Mouse (Mus musculus) neural tube, embryonic 10.5 days (tissue): ENCODE measurements around the gene Rbm26.

Source experiments
- DNase-seq: peaks from one replicate; pipeline ENCODE4 v3.0.0-alpha.2; 2017; ENCODE audit warnings: low spot score; ENCODE audit errors: extremely low spot score

The Rbm26 gene

DNA sequence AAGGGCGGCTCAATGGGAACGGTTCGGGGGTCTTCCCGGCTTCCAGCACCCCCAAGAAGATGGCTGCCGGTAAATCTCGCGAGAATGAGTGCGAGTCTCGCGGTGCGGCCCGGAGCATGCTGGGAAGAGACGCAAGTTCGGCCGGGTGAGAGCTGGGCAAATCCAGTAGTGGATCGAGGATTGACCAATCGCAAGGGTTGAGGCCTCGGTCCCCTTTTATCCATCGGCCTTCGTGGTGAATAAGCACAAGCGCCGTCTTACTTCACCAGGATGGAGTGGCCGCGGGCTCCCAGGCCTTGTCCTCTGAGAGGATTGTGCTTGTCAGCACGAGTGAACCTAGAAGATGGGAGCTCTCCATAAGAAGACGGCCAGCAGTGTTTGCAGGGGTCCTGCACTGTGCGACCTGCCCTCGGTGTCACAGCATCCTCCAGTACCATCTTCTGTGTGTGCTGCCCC lies at the start of gene Rbm26:
Rbm26 (minus strand) TSS at position 90 of the 456 bp plus-strand sequence.
- DNase-seq = peak; percentile 97

DNA sequence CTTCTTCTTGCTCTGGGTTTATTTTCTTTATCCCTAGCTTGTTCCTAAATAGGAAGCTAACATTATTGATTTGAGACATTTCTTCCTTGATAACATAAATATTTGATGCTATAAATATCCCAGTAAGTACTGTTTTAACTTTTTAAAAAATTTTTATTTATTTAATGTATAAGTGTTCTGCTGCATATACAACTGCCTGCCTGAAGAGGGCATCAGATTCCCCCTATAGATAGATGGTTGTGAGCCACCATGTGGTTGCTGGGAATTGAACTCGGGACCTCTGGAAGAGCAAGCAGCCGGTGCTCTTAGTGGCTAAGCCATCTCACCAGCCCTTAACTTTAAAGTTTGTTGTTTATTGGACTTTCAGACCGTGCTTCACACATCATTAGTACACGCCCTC lies 48.7 kb upstream of the Rbm26 start:
- no peak for DNase-seq

DNA sequence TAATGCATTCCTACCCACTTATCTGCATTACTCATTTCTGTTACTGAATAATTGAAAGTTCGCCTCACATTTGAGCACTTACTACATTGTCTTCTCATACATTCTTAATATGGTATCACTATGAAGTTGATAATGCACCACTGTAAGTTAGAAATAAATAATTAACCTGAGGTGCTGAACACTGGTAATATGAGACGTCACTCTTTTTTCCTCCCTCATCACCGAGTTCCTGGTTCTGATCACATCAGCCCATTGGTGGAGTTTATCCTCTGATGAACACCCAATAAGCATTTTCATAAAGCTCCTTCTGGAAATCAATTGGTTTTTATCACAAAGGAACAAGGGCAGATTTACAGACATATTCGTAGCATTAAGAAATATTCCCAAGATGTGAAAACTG lies 45.1 kb upstream of the Rbm26 start:
- no peak for DNase-seq

DNA sequence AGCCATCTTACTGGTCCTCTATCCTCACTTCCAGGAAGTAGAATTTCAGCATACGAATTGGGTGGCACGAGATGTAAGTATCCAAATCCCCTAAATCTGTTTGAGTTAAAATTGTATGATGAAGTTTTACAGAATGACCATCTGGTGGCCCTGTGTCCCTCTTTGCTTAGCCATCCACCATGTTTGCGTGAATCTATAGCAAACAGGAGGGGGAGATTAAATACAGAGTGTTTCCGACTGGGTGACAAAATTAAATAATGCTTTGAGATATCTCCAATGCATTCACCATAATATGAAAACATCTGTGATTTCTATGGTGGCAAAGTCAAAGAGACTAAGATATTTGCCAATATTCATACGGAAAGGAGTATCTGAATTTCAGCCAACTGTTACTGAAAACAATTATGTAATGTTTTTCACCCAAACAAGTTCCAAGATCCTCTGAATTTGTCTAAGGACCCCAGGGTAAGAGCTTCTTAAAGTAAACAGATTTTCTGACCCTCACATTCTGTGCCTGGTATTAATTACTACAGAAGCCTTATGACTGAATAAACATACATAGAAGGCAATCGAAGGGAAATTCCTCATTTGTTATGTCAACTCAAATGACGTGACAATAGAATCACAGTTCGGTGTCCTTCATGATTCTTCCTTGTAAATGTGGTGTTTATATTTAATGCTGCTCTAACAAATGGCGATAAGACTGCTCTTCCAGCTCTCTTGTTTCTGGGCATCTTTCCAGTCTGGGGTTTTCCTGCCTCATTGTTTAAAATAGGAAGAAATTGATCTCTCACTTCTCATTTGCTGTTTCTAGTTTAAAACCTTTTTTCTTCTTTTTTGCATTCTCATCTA lies 42.6 kb upstream of the Rbm26 start:
- DNase-seq = no peak

DNA sequence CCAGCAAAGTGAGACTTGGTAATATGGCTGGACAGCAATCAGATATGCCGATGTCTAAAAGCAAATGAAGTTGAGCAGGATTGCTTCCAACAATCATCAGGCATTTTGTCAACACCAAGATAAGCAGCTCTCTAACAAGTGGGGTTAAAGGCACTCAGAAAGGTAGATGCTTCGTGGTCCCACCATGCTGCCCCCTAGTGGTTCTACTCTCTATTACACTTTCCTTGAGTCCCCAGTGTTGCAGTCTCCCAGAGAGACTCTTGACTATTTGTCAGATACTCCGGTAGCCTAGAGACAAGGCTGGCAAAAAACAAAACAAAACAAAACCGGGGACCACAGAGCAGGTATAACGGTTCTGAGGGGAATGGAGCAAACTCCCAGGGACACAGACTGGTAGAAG lies 21.3 kb upstream of the Rbm26 start:
- no peak for DNase-seq

DNA sequence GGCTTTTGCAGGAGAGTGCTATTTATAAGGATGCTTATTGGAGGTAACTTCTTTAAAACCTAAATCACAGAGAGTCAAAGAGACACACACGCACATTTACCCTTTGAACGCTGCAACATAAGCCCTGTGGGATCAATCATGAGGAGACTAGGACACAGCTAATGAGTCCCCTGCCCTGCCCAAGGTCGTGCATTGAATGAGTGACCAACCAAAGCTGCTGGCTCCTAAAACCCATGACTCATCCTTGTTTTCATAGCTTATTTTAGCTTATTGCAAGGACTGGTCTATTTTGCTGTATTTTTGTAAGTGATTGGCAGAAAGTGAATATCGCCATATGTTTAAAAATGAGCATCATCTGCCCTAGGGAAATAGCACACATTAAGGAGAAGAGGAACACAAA lies 17.6 kb upstream of the Rbm26 start:
- DNase-seq = no peak

DNA sequence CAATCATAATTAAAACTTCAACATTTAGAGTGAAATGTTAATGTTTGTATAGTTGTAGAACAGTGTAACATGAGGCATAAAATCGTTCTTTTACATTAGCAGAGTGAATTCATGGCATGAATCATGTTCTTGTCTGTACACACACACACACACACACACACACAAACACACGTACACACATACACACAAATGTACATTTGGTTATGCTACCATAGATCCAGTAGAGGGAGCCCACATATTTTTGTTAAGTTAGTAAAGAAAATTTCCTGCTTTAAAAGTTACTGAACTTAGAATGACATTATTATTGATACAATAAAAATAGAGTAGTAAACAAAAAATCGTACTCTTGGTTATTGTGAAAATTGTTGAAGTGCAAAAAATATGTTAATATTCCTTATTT lies 7.7 kb upstream of the Rbm26 start:
- no peak for DNase-seq

DNA sequence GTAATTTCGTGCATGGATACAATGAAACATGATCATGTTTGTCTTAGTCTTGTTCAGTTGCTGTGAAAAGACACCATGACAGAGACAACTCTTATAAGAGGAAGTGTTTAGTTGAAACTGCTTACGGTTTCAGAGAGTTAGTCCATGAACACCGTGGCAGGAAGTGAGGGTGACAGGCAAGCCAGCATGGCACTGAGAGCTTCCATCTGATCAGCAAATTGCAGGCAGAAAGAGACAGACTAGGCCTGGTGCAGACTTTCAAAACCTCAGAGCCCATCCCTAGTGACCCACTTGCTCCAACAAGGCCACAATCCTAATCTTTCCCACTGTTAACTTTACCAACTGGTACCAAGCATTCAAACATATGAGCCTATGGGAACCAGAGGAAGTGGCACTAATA lies 5.7 kb upstream of the Rbm26 start:
- no peak for DNase-seq

DNA sequence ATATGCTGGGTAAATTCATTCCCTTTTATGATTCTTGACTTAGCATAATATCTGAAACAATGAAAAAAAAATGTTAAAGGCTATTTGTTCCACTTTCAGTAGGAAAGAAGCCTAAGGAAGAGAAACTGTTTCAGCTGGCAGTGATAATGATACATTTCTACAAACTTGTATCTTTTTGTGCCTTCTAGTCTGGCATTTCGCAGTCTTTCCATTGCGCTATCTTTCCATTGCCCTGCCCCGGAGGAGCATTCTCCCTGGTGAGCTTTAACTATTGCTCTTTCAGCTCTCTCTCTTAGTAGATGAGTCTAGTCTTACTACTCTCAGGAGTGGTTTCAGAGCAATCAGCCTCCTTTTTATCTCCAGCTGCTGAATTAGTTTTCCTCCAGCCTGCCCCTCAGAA lies 2.6 kb upstream of the Rbm26 start:
- DNase-seq = no peak

DNA sequence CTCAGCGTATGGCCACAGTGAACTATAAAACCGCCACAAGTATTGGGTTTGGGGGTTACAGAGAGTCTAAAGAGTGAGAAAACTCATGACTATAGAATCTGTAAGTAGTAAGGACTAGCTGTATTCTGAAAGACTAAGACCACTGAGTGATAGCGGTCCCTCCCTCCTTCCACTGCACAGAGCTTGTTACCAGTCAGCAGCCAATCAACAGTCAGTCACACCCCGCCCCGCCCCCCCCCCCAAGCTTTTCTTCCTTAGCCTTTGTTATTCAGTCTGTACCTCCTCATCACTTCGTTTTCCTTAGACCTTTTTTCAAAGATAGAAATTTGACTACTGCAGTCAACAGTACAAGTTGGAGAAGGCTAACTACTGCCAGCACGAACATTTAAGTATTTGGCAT lies 1.9 kb upstream of the Rbm26 start:
- DNase-seq = no peak

DNA sequence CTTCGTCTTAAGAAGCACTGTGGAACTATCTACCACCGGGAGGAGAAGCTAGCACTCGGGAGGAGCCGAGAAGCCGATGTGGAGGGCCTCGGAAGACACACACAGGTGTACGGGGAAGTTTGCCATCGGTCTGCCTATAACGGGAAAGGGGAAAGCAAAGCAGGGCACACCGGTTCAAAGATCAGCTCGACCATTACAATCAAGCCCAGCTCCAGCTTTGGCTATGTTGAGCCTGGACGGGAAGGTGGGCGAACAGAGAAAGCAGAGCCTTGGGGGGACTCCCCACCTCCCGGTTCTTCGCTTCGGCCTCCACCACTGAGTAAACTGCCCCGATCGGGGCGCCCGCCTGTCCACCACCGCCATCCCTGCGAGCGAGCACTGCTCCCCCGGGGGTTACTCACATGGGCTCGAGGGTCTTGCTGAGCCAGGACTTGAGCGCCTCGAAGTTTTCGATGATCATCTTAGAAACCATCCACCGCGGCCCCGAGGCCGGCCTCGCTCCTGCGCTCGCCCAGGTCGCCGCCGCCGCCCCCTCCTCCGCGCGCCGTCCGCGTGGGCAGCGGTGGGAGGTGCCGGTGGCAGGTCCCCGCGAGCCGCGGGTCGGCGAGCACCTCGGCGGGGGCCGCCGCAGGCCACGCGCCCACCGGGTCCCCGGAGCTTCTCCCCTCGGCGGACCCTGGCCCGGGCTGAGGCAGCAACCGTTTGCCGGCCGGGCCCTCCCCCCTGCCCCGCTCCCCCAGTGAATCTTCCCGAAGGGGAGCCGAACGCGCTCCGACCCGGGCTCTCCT lies 552 bp downstream of the Rbm26 start:
- DNase-seq = no peak

DNA sequence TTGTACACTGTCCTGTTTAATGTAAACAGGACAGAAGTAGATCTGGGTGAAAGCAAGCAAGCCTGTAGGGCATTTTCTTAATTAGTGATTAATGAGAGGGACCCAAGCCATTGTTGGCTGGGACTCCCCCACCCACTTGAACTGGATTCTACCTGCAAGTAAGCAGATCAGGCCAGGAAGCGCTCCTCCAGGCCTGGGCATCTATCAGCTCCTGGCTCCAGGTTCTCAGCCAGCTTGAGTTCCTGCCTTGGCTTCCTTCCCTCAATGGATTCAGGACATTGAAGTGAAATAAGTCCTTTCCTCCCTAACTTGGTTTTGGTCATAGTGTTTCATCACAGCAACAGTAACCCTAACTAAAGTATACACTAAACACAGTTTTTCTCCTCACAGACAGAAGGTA lies 9.9 kb downstream of the Rbm26 start:
- no peak for DNase-seq

DNA sequence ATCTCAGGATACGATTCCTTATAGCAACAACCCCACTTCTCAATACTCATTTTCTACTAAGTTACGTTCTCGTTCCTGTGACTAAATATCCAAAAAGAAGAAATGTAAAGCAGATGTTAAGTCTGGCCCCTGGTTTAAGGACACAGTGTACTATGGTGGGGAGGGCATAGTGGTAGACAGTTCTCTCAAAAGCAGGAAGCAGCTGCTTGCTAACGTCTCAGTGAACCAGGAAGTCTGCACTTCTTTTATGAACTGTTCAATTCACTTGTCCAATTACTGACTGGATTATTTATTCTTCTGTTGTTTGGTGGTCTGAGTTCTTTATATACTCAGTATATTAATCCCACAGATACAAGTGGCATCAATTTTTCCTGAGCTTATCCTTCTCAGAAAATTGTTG lies 12.3 kb downstream of the Rbm26 start:
- no peak for DNase-seq

DNA sequence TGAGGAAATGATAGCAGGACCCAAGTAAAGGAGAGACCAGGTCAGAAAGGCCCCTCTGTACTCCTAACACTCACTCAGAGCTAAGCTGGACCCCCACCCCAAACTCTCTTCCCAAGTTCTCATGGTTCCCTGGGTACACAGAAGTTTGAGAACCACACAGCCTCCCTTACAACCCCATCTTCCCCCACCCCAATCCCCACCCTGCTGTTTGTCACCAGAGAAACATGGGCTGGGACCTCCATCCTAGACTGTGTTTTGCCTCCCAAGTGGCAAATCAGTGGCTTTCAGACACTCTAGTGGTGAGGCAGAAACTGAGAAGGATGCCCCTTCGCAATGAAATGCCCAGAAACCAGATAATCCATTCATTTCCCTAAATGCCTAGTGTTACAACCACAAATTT lies 15.8 kb downstream of the Rbm26 start:
- DNase-seq = no peak

DNA sequence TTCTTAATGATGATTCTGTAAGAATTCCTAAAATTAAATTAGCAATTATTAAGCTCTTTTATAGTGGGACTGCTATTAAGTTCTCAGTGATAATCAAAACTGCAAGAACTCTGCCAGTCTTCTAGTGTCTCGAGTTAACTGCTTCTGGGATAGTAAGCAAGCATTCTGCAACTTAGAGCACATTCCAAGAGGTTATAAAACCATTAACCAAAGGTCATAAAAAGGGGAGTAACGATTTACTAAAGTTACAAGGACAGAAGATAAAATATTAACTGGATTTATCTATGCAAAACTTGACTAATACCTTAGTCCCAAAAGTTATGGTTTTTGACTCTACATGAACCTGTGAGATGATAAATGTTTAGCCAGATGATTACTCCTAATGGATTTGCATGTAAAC lies 18.6 kb downstream of the Rbm26 start:
- DNase-seq = no peak

DNA sequence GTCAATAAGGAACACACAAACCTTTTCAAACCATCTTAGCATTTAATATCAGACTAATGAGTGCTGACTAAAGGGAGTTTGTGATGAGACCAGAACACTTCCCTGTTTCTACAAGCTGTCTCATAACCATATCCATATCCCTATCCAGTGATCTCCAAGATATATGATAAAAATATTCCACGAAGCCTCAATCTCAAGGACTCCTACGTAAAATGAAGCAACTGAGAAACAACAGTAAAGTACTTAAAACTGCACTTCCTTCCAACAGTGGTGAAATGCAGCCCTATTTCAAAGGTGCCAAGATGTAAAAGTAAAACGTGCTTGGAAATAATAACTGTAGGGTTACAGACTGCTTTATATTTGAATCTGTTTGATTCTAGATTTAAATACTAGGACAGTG lies 43.1 kb downstream of the Rbm26 start:
- DNase-seq = no peak

DNA sequence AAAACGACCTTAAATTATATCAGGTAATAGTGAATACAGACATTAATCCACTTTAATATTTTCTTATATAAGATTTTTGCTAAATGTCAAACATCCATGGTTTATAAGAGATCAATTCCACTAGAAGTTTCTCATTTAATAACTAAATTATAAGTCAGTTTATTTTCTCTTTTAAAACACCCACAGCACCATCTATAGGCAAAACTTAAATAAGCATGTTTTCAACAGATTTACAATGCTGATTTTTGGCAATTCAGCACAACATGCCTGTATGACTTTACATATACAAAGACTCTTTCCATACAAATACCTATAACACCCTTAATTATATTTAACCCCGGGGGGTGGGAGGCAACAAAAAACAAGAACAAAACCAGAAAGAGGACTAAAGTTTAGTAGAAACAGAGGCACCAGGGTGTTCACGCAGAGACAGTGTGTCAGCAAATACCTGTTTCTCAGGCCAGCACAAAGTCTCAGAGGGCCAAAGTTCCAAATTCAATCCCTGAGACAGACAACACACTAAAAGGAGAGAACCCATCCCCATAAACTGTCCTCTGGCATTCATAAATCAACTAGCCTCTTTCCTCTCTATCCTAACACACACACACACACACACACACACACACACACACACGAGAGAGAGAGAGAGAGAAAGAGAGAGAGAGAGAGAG lies 49.3 kb downstream of the Rbm26 start:
- no peak for DNase-seq

DNA sequence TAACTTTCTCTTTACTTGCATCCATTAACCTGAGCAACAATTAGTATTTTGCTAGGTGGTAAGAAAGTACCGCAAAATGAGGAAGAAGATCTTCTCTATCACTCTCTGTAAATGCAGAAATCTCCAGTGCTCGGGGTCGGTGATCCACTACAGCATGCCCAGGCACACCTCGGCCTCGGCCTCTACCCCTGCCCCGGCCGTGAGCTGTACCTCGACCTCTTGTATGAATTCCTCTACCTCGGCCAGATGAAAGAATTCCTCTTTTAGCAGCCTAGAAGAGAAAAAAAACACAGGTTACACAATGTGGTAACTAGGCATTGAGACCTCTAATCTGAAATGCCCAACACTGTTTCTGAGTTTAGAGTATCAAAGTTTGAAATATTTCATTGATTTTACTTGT lies 52.6 kb downstream of the Rbm26 start:
- DNase-seq = no peak

DNA sequence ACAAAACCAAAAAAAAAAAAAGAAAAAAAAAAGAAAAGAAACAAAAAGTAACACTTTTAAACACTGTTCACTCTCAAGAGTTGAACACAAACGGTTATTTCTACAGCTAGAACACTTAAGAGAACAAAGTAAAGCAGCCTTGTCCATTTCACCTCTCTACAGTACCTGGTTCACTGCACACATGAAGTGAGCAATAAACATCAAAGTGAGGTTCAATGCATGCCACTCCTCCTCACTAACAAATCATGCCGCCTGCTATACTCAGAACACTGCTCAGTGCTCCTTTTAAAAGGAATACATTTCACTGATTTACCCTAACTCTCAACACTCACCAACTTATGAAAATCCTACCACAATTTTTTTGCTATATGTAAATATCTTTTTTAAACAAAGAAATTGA lies 61.7 kb downstream of the Rbm26 start:
- no peak for DNase-seq

DNA sequence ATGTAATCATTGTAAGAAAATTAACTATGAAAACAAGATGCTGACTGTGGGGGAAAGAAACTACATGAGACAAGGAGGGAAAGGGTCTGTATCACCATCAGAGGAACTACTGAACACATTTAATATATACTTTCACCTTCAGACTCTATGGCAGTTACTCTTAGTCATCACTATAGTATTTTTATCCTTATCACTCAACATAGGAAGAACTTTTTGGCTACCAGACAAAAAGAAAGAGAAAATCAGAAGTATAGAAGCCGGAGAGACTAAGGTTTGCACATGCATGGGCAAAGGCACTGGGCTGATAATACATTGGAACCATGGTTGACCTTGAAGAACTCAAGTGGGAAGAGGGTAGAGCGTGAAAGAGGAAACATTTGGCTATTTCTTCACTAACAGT lies 70.9 kb downstream of the Rbm26 start:
- DNase-seq = no peak

DNA sequence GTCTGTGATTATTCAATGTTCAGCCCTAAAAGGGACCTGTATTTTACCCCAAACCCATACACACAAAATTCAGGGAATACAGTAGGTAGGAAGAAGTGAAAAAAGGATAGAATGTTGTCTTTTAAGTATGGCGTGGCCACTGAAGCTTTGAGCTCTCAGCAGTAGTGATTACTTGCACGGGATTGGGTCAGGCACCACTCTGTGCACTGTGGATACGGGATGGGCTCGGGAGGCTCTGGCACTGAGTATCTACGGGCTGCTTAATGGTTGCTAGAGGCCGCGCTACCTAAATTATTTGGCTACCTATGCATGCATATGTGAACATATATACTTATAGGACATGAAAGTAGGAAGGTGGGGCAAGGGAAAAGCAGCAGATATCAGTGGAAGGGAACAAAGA lies 78.3 kb downstream of the Rbm26 start:
- no peak for DNase-seq

DNA sequence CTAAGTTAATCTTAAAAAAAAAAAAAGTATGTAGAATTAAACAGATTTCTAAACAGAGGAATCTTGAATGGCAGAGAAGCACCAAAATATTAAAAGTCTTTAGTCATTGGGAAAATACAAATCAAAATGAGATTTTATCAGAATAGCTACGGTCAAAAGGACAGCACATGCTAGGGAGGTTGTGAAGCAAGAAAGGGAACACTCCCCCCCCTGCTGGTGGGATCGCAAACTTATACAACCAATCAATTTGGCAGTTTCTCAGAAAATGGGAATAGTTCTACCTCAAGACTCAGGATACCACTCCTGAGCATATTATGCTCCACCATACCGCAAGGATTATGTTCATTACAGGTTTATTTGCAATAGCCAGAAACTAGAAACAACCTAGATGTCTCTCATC lies 80.9 kb downstream of the Rbm26 start:
- no peak for DNase-seq
